Mouse (Mus musculus) embryonic fibroblast, embryonic 13.5 days (primary cell): ENCODE results near the gene Lingo2.

Experiments used
- CTCF ChIP-seq: IDR thresholded peaks from 2 replicates; pipeline ENCODE4 v1.5.1; 2011; ENCODE audit warnings: mild to moderate bottlenecking, control low read depth, low read length, moderate library complexity, borderline replicate concordance; ENCODE audit not compliant: insufficient read depth
- POLR2A ChIP-seq: IDR thresholded peaks from 2 replicates; pipeline ENCODE4 v1.6.1; 2011; ENCODE audit warnings: low read depth, mild to moderate bottlenecking, control low read depth, low read length, moderate library complexity

DNA sequence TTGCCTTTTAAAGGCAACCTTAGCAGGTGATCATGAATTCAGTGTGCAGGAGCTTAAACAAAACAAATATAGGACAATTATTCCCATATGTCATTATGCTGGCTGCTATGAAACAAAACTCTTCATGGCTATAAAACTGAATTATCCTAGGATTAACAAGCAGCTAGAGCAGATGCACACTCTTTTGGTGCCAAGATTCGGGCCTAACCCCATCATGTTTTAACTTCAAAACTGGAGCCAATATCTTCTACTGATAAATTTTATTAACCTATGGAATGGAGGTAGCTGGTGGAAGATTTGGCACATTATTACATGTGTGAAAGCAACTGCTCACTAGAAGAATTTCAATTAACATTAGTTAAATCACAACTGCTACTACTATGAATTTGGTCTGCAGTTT lies 235.1 kb downstream of the Lingo2 start:
- TF ChIP-seq POLR2A = no peak
- no peak for TF ChIP-seq CTCF
